Mouse (Mus musculus): ENCODE results near the gene Bad. TPM values are rescaled to one million over a fixed set of nuclear protein-coding genes. Genes with fewer than 3 reads are reported as not detected.

Bad gene
- polyA plus RNA-seq, 1 experiment from 2014 or later = 55.7 TPM

DNA sequence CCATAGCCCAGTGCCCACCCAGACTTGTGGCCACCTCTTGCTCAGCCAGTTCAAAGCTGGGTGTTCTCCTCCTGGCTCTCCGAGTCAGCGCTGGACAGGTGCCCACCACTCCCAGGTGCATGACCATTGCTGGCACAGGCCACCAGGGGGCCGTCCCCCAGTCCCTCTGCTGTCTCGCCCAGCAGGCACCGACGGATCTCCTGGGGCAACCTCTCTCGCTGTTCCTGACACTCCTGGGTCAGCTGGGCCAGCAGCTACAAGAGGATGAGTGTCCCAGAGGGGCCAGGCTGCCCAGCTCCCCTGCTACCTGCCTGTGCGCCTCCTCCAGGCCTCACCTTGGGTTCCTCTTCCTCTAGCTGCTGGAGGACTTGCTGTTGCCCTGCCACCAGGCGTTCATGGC is 12.4 kb downstream of the Bad start:
- Histone ChIP-seq H3K9ac (ENCODE audit: low read depth, low read length) (no peak overlapping the region), H3K4me1 (ENCODE audit: control insufficient read depth, insufficient read depth, low read length) (peaks cover 32% of the 10 kb centered on the region), H3K4me2 (no peak overlapping the region), H3K27ac (ENCODE audit: low read depth, low read length) (no peak overlapping the region), H3K9me3 (replicated peaks; ENCODE audit: control insufficient read depth, low read length) (no peaks in the 10 kb centered on the region), H3K36me3 (ENCODE audit: control insufficient read depth, insufficient read depth, low read length) (peaks cover 20% of the 10 kb centered on the region), H3K4me3 (ENCODE audit: low read depth, low read length) (no peak overlapping the region), H3K27me3 (ENCODE audit: control insufficient read depth, insufficient read depth, low read length) (no peaks in the 10 kb centered on the region)
- ATAC-seq (replicated peaks; ENCODE audit: insufficient number of reproducible peaks, low FRiP score, low TSS enrichment) = no peak
- 61% methylated on average over 9 of the region's 9 CpGs for WGBS (ENCODE audit: insufficient replicate concordance)

DNA sequence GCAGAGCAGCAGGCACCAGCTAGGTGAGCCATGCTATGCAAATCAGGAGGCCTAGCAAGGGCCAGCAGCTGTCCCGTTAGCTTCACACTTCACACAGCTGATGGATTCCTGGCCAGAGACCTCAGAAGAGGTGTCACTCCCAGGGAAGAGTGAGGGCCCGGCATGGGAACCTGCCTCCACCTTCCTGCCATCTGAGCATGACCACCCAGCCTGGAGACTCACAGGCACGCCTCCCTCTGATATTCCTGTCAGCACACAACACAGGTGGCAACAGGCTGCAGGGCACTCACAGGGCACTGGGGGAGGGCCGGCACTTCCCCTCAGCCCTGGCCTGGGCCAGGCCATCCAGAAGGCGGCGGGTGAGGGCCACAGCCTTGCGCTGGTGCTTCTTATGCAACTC is 13.8 kb downstream of the Bad start:
- Histone ChIP-seq H3K4me1 (ENCODE audit: control insufficient read depth, insufficient read depth, low read length) (peaks cover 26% of the 10 kb centered on the region), H3K36me3 (ENCODE audit: control insufficient read depth, insufficient read depth, low read length) (peaks cover 20% of the 10 kb centered on the region), H3K4me3 (ENCODE audit: low read depth, low read length) (no peak overlapping the region), H3K4me2 (no peak overlapping the region; the same call in 1 of the 2 replicates), H3K9ac (ENCODE audit: low read depth, low read length) (0 out of 2 replicates have a peak overlapping the region, but pooled peaks have one; percentile 30), H3K27ac (ENCODE audit: low read depth, low read length) (no peak overlapping the region), H3K9me3 (replicated peaks; ENCODE audit: control insufficient read depth, low read length) (no peaks in the 10 kb centered on the region), H3K27me3 (ENCODE audit: control insufficient read depth, insufficient read depth, low read length) (no peaks in the 10 kb centered on the region)
- no peak for ATAC-seq (replicated peaks; ENCODE audit: insufficient number of reproducible peaks, low FRiP score, low TSS enrichment)
- 50% methylated on average over 7 of the region's 7 CpGs for WGBS (ENCODE audit: insufficient replicate concordance)

DNA sequence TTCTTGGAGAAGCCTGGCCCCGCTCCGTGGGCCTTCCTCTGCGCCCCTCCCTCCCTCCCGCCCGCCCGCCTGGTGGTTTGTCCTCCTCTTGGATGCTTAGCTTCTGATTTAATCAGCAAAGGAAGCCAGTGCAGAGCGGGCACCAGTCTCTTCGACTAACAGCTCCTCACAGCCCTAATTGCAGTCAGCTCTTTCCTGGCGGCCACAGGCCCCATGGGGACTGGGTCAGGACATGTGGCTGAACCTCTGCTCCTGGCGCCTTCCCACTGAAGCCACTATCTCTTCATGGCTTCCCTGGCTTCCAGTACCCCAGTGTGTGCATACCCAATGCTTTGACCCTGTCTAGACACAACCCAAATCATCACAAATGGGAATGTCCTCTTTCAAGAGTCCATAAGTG is 14.8 kb downstream of the Bad start:
- H3K27me3 ChIP-seq (ENCODE audit: control insufficient read depth, insufficient read depth, low read length) = no peaks in the 10 kb centered on the region
- H3K36me3 ChIP-seq (ENCODE audit: control insufficient read depth, insufficient read depth, low read length) = peaks cover 20% of the 10 kb centered on the region
- WGBS (ENCODE audit: insufficient replicate concordance) = 78% methylated on average over 10 of the region's 10 CpGs
- H3K4me1 ChIP-seq (ENCODE audit: control insufficient read depth, insufficient read depth, low read length) = peaks cover 26% of the 10 kb centered on the region
- no peak overlapping the region for H3K4me3 ChIP-seq (ENCODE audit: low read depth, low read length)
- no peak overlapping the region for H3K27ac ChIP-seq (ENCODE audit: low read depth, low read length)
- no peaks in the 10 kb centered on the region for H3K9me3 ChIP-seq (replicated peaks; ENCODE audit: control insufficient read depth, low read length)
- no peak overlapping the region for H3K9ac ChIP-seq (ENCODE audit: low read depth, low read length)
- no peak for ATAC-seq (replicated peaks; ENCODE audit: insufficient number of reproducible peaks, low FRiP score, low TSS enrichment)
- no peak overlapping the region for H3K4me2 ChIP-seq

DNA sequence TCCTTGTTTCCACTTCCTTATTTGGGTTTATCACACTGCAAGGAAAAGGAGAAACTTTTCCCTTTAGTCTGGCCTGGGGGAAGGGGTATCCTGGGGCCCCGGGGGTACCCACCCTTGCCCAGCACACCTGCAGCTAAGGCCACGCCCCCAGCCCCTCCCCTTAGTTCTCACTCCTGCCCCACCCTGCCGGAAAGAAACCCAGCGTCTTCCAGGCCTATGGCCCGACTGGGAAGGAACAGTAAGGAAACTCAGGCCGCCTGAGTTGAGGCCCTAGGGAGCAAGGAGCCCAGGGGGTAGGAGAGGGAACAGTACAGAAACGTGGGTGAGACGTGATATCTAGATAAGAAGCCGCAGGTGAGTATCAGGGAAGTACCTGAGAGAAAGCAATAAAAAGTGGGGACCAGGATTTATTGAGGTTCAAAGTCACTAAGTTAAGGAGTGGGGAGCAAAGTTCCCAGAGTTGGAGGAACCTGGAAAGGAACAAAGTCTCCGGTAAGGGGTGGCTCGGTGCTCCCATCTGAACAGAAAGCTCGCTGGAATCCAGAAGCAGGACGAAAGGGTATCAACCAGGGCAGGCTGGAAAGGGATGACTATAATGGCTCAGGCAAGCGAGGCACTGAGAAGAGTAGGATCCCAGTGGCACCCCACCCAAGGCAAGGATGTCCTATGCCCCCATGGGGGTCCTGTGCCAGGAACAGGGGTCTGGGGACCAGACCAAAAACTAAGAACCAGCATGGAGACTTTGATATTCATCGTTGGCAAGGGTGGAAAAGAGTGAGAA is 27.0 kb downstream of the Bad start:
- H3K4me1 ChIP-seq (ENCODE audit: control insufficient read depth, insufficient read depth, low read length) = peaks cover 33% of the 10 kb centered on the region
- WGBS (ENCODE audit: insufficient replicate concordance) = 12% methylated on average over 15 of the region's 15 CpGs
- H3K27ac ChIP-seq (ENCODE audit: low read depth, low read length) = no peak overlapping the region
- H3K27me3 ChIP-seq (ENCODE audit: control insufficient read depth, insufficient read depth, low read length) = no peaks in the 10 kb centered on the region
- no peaks in the 10 kb centered on the region for H3K9me3 ChIP-seq (replicated peaks; ENCODE audit: control insufficient read depth, low read length)
- H3K9ac ChIP-seq (ENCODE audit: low read depth, low read length) = peak overlapping the region; percentile 83
- peaks cover 16% of the 10 kb centered on the region for H3K36me3 ChIP-seq (ENCODE audit: control insufficient read depth, insufficient read depth, low read length)
- ATAC-seq (replicated peaks; ENCODE audit: insufficient number of reproducible peaks, low FRiP score, low TSS enrichment) = no peak
- peak overlapping the region; percentile 72 for H3K4me3 ChIP-seq (ENCODE audit: low read depth, low read length)
- peak overlapping the region; percentile 67 for H3K4me2 ChIP-seq

DNA sequence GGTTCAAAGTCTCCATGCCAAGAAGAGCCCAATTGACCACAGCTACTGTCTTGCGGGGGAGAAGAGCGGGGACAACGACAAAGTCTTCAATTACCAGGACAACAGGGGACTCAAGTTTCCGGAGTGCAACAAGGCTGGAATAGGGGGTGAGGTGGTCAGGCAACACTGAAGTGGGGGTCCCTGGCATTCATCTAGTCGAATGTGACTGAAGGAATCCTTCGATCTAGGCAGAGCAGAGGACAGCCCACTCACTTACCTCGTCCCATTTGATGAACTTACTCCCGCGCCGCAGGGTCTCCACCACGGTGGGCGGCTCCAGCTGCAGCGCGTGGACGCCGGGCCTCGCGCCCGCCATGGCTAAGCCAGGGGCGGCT is 27.6 kb downstream of the Bad start:
- no peaks in the 10 kb centered on the region for H3K27me3 ChIP-seq (ENCODE audit: control insufficient read depth, insufficient read depth, low read length)
- peaks cover 37% of the 10 kb centered on the region for H3K4me1 ChIP-seq (ENCODE audit: control insufficient read depth, insufficient read depth, low read length)
- H3K9ac ChIP-seq (ENCODE audit: low read depth, low read length) = peak overlapping the region; percentile 83
- no peak for ATAC-seq (replicated peaks; ENCODE audit: insufficient number of reproducible peaks, low FRiP score, low TSS enrichment)
- peaks cover 13% of the 10 kb centered on the region for H3K36me3 ChIP-seq (ENCODE audit: control insufficient read depth, insufficient read depth, low read length)
- under 1% methylated on average over 20 of the region's 20 CpGs for WGBS (ENCODE audit: insufficient replicate concordance)
- no peaks in the 10 kb centered on the region for H3K9me3 ChIP-seq (replicated peaks; ENCODE audit: control insufficient read depth, low read length)
- H3K4me3 ChIP-seq (ENCODE audit: low read depth, low read length) = peak overlapping the region; percentile 72
- H3K27ac ChIP-seq (ENCODE audit: low read depth, low read length) = 0 out of 2 replicates have a peak overlapping the region, but pooled peaks have one; percentile 3
- peak overlapping the region; percentile 67 for H3K4me2 ChIP-seq

DNA sequence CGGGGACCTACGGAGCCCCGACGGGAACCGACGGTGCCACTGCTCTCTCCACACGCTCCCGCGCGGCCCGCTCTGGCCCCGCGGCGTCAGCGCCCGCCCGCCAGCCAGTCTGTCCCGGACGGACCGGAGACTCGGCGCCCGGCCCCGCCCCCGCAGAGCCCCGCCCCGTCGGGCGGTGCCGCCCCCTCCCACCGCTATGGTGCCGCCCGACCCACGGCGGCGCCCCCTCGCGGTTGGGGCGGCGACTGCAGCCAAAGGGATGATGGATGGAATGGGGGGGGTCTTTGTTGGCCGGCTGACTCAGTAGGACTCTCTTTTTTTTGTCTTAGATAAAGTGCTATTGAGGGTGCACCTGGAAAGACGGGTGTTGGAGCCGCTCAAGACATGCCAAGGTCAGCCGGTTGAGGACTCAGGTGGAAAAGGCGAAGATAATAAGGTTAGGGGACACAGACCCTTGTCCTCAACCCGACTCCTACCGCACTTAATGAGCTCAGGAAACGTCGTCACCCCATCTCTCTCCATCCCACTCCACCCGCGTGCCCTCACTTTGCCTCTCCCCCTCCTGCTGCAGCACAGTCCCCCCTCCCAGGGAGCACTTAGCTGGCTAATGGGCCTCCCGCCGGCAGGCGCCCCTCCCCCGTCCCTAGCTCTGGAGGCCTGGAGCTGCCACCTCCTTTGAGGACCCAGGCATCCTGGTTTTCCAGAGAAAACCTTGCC is 28.2 kb downstream of the Bad start:
- peak; percentile 63; the same call in 1 of the 2 replicates for ATAC-seq (replicated peaks; ENCODE audit: insufficient number of reproducible peaks, low FRiP score, low TSS enrichment)
- peak overlapping the region; percentile 83 for H3K9ac ChIP-seq (ENCODE audit: low read depth, low read length)
- no peaks in the 10 kb centered on the region for H3K9me3 ChIP-seq (replicated peaks; ENCODE audit: control insufficient read depth, low read length)
- peaks cover 37% of the 10 kb centered on the region for H3K4me1 ChIP-seq (ENCODE audit: control insufficient read depth, insufficient read depth, low read length)
- peak overlapping the region; percentile 67 for H3K4me2 ChIP-seq
- peaks cover 8% of the 10 kb centered on the region for H3K36me3 ChIP-seq (ENCODE audit: control insufficient read depth, insufficient read depth, low read length)
- WGBS (ENCODE audit: insufficient replicate concordance) = 1% methylated on average over 53 of the region's 55 CpGs
- H3K4me3 ChIP-seq (ENCODE audit: low read depth, low read length) = peak overlapping the region; percentile 72
- H3K27ac ChIP-seq (ENCODE audit: low read depth, low read length) = peak overlapping the region; percentile 51
- no peaks in the 10 kb centered on the region for H3K27me3 ChIP-seq (ENCODE audit: control insufficient read depth, insufficient read depth, low read length)

DNA sequence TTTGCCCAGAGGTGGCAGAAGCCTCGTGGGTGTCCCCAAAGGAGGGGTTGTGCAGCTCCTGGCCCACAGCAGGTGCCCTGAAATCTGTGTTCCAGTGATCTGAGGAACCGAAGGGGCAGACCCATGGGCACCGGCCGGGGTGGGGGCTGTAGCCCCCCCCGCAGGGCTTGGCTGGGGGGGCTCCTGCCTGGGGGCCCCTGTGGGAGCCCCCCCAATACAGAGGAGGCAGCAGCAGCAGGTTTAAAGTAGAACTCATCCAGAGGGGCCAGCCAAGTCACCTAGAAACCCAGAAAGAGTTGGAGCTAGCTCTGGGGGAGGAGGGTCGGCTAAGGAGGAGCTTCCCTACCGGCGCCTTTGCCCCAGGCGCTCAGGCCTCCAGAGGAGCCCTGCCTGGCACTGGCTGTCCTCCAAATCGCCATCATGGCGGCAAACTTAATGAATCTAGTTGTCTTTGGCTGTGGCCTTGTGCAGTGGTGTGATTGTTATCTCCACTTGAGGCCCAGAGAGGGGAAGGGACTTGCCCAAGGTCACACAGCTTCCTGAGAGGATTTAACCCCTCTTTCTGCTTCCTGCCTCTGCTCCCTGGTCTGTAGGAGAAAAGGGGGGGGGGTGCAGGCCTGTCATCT is 28.9 kb downstream of the Bad start:
- H3K4me1 ChIP-seq (ENCODE audit: control insufficient read depth, insufficient read depth, low read length) = peaks cover 37% of the 10 kb centered on the region
- peaks cover 7% of the 10 kb centered on the region for H3K36me3 ChIP-seq (ENCODE audit: control insufficient read depth, insufficient read depth, low read length)
- H3K4me3 ChIP-seq (ENCODE audit: low read depth, low read length) = peak overlapping the region; percentile 72; the same call in 1 of the 2 replicates
- peak overlapping the region; percentile 67 for H3K4me2 ChIP-seq
- H3K9me3 ChIP-seq (replicated peaks; ENCODE audit: control insufficient read depth, low read length) = no peaks in the 10 kb centered on the region
- H3K27me3 ChIP-seq (ENCODE audit: control insufficient read depth, insufficient read depth, low read length) = no peaks in the 10 kb centered on the region
- no peak for ATAC-seq (replicated peaks; ENCODE audit: insufficient number of reproducible peaks, low FRiP score, low TSS enrichment)
- 0 out of 2 replicates have a peak overlapping the region, but pooled peaks have one; percentile 51 for H3K27ac ChIP-seq (ENCODE audit: low read depth, low read length)
- 27% methylated on average over 11 of the region's 11 CpGs for WGBS (ENCODE audit: insufficient replicate concordance)
- peak overlapping the region; percentile 83 for H3K9ac ChIP-seq (ENCODE audit: low read depth, low read length)

DNA sequence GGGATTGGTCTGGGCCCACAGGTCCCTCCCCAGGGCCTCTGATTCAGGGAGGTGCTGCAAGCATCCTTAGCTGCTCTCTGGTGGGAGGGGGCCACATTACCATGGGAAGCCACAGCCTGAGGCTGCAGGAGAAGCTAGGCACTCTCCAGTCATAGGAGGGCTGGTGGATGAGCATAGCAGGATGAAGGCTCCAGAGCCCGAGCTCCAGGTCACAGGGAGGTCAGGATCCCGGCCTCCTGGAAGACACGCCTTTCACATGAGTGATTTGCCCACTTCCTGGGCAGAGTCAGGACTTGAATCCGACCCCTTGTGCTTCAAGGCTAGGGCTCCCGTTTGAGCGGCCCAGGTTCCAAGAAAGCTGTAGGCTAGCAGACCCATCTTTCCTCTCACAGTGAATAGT is 30.0 kb downstream of the Bad start:
- Histone ChIP-seq H3K27ac (ENCODE audit: low read depth, low read length) (peak overlapping the region; percentile 42; the same call in 1 of the 2 replicates), H3K4me3 (ENCODE audit: low read depth, low read length) (no peak overlapping the region), H3K4me2 (no peak overlapping the region), H3K9ac (ENCODE audit: low read depth, low read length) (0 out of 2 replicates have a peak overlapping the region, but pooled peaks have one; percentile 23), H3K36me3 (ENCODE audit: control insufficient read depth, insufficient read depth, low read length) (no peaks in the 10 kb centered on the region), H3K4me1 (ENCODE audit: control insufficient read depth, insufficient read depth, low read length) (peaks cover 43% of the 10 kb centered on the region), H3K27me3 (ENCODE audit: control insufficient read depth, insufficient read depth, low read length) (no peaks in the 10 kb centered on the region), H3K9me3 (replicated peaks; ENCODE audit: control insufficient read depth, low read length) (no peaks in the 10 kb centered on the region)
- no peak for ATAC-seq (replicated peaks; ENCODE audit: insufficient number of reproducible peaks, low FRiP score, low TSS enrichment)
- WGBS (ENCODE audit: insufficient replicate concordance) = 27% methylated on average over 6 of the region's 6 CpGs
